Mouse (Mus musculus): ENCODE results near the gene Gm7544.
"Not testable (repeated sequence)": the region's sequence is repeated elsewhere in the genome, so short reads cannot be mapped to it uniquely, and the experiment has no call there.

DNA sequence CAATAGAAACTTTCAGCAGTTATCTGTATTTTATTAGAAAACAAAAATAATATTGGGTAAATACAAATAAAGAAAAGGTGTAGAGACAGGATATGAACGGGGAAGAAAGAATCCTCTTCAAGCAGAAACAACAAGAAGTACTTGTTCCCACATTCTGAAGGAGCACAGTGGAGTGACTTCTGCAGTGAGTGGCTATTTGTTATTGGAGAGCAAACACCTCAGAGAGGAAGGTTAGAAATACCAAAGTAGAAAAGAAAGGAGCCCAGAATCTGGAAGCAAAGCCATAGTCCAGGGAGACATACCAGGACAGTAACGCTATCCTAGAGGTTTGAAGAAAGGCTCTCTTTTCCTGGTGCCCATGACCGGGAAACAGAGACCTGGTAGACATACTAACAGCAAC is 25.3 kb downstream of the Gm7544 start:
- TF ChIP-seq CTCF (IDR thresholded peaks at IDR 0.05; ENCODE audit: borderline replicate concordance, extremely low read depth, insufficient read depth, insufficient read length); POLR2A (IDR thresholded peaks at IDR 0.05; ENCODE audit: borderline replicate concordance, extremely low read depth, insufficient read depth, insufficient read length, poor library complexity, severe bottlenecking): not testable (repeated sequence)
